Mouse (Mus musculus): Measurements from ENCODE around the gene Ren1.

Ren1 gene

DNA sequence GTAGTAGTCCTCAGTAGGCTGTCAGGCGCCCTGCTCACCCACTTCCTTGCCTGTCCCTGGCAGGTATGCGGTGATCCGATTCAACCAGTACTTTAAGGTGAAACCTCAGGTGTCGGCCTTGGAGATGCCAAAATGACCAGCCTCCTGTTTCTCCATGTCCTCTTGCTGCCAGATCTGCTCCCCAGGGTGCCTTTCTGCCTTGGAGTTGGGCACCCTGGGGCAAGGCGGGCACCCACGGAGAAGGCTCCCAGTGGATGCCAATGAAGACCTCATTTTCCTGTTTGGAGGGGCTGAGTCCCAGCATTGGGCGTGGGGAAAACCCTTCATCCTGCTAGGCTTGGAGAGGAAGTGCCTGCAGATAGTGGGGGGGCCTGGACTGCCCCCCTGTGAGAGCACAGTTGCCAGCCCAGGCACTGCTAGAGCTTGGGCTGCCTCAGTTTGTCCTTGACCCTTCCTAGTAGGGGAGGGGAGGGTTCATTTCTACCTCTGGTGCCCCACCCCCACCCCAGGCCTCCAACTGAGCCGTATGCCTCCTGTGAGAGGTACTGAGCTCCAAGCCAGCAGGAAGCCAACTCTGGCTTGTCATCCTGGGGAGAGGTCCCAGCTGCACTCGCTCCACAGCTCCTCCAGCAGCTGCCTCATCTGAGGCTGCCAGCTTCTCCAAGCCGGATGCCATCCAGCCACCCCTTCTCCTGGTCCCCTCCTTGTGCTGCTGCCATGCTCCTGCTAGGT lies 29.1 kb downstream of the Ren1 start:
- no peak for DNase-seq

DNA sequence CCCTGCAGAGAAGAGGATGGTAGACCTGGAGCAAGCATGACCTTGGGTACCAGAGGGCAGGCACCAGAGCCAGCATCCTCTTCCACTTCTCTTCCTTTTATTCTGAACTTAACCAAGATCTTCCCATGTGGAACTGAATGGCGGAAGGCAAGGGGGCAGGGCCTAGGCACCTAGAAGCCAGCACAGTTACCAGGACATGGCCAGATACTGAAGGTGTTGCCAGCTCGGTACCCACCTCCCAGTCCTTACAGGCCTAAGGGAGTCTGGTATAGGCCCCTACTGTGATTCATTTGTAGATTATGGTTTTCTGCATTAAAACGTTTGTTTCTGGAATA lies 29.6 kb downstream of the Ren1 start:
- DNase-seq, result no peak

DNA sequence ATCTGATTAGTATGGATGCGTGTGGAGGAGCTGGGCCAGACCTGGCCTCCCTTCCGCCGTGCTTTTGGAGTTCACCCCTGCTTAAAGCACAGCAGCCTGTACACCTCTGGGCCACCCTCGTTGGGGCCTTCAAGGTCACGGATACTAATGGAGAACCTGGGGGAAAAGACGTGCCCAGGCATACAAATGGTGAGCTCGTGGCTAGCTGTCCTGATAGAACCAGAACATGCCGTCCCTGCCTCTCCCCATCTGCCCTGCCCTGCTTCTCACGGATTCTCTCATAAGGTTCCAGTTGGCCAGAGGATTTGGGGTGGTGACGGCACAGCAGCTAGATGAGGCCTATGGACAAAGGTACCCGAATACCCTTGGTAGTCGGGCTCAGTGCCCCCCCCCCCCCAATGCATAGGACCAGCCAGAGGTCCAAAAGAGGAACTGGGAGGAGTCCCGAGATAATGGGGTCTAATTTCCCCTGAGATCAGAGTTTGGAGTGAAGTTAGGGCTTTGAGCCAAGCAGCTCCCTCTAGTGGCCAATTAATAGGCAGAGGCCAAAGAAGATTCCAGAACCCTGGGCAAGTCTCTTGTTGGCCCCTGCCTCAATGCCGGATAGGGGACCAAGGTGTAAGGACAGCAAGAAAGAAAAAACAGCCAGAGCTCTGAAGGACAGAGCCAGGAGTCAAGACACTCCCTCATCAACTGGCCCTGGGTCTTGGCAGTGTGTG lies 30.2 kb downstream of the Ren1 start:
- peak; percentile 74 for DNase-seq

DNA sequence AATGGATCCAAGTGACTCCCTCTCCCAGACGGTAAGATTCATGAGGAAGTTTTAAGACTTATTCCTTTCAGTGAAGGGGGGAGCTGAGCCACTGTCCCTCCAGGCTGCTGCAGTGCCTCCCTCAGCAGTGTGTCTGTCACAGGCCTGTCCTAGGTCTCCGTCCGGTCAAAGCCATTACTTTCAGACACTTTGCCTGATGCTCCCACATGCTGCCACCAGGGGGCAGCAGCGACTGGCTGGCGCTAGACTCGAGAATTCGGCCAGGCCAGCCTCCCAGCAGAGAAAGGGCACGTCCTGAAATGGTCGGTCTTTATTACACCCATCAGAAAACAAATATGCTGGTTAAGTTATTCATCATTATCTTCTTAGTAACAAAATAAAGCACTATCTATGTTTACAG lies 31.7 kb downstream of the Ren1 start:
- DNase-seq, result peak; percentile 90

DNA sequence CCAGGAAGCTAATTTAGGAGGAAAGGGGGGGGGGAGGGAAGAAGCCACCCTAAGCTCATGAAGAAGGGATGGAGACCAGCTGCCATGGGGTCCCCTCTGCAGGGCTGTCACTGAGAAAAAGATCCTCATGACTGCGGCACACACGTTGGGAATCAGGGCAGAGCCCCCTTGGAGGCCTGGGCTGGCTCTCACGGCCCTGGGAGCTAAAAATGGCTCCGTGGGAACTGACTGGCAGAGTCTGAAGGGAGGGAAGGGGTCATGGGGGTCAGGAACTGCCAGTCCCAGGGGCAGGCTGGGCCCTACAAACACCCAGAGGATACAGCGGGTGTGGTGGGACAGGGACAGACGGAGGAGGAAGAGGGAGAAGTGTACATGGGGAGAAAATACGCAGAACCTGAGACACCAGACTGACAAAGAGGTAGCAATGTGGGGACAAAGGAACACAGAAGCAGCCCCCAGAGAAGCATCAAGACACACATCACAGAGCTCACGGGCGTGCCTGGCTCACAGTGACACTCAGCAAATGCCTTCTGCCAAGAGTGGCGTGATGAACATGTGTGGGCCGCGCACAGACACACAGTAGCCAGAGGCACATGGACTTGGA lies 32.3 kb downstream of the Ren1 start:
- no peak for DNase-seq

DNA sequence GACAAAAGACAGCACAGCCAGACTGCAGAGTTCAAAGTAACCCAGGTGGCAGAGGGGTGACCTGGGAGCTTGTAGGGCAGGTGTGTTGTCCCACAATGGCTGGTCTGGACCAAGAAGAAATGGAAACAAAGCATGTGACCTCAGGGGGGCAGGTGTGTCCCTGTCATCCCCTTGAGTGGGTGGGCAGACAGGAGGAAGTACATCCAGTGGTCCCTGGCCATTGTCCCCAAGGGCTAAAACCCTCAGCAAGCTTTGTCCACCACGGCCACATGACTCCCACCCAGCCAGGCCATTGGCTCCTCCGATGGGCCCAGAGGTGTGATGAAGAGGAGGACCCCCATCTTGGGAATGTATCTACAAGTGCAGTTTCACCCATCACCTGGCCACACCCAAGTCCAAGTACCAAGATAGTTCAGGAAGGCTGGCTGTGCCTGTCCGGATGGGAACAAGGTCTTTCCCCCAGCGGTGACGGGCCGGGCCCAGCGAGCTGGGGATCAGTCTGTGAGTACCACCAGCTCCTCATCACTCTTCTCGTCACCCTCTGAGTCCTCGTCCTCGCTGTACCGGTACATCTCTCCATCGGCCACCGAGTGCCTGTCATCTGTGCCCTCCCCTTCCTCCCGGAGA lies 33.0 kb downstream of the Ren1 start:
- DNase-seq, result no peak

DNA sequence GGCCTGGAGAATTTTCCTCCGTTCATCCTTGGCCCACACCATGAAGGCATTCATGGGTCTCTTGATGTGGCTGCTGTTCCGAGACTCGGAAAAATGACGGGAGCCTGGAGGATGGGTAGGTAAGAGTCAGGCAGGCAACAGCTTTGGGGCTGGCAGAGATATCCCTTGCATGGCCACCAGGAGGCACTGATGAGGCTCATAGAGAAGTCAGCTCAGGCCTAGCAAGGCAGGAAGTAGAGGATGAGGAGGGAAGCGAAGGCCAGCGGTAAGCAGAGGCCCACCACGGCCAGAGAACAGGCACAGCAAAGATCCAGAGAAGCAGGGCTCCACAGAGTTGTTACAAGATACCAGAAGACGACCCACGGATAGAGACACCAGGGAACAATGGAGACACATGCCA lies 35.2 kb downstream of the Ren1 start:
- DNase-seq, result peak; percentile 85

DNA sequence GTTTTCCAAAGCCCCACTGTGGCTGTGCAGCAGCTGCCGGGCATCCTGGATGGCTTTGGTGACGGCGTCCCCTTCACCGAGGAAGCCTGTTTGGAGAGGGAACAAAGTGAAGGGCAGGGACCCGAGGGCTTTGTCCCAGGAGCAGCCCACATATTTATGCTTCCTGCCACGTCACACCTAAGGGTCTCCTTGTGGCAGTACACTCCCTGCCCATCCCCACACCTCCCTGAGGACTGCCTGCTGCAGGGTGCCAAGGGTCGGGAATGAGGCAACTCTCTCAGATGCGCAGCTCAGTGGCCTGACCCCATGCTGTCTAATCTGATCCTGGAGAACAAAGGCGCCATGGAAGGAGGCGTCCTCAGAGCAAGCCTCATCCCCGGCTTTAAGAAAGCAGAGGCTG lies 35.9 kb downstream of the Ren1 start:
- DNase-seq, result no peak

DNA sequence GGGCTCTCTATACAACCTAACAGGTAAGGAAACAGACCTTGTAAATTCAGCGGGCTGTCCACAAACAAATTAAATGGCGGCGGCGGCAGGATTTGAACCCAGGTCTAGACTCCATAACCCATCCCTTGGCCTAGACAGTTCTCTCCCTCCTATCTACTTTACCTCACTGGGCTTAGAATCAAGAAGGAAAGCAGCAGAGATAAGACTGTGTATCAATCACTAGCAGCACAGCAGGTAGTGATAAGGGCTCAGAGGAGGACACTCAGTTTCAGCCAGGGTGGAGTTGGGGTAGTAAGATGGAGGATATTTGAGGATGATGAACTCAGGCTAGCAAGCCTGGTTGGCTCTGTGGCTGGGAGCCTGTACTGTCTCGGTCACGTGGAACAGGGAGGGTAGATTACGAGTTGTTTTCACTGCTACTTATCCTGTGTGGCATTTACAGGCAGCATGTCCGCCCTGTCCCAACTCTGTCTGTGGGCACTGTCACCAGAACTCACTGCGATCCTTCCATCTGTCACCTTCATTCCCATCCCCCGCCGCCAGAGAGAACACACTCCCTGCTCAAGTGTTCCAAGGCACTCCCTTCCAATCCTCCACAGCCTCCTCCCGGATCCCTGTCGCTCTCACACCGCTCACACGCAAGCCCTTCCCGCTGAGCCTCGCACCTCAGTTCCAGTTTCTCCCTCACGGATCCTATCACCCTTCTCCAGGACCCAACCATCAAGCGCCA lies 37.4 kb downstream of the Ren1 start:
- no peak for DNase-seq

DNA sequence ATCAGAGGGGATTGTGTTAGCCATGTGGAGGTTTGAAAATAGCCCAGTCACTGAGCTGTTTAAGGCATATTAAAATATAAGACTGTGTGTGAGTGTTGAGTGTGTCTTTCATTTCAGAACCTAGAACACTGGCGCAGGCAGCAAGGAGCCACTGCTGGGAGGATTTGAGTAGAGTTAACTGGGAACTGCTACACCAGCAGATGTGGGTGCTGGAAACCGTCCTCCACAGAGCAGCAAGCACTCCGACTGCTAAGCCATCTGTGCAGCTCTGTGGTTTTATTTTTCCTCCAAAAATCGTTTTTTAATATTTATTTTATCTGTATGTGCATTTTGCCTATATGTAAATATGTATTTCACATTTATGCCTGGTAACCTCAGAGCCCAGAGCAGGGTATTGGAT lies 44.4 kb downstream of the Ren1 start:
- no peak for DNase-seq

DNA sequence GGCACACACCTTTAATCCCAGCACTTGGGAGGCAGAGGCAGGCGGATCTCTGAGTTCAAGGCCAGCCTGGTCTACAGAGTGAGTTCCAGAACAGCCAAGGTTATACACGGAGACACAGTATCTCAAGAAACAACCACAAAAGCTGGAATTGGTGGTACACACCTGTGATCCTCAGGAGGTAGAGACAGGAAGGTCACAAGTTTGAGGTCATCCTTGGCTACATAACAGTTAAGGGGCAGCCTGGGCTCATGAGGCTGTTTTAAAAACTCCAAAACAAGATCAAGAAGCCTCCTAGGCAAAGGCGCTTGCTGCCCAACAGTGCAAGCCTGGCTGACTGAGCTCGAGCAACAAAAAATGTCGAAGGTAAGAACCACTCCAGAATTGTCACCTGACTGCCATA lies 46.4 kb downstream of the Ren1 start:
- no peak for DNase-seq

DNA sequence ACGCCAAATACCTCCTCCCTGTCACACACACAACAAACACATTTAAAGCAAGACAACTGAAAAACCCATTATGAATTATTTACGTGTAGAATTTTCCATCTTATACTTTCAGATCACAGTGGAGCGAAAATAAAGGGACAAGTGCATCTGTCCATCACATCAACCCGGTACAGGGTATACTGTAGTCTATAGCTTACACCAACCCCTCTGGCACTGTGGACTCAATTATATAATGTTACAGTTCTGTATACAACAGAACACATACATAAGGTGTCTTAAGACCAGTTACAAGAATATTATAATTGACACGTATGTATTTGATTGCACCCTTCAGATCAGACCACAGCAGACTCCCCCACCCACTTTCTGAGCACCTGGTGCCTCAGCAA lies 46.8 kb downstream of the Ren1 start:
- DNase-seq, result no peak

DNA sequence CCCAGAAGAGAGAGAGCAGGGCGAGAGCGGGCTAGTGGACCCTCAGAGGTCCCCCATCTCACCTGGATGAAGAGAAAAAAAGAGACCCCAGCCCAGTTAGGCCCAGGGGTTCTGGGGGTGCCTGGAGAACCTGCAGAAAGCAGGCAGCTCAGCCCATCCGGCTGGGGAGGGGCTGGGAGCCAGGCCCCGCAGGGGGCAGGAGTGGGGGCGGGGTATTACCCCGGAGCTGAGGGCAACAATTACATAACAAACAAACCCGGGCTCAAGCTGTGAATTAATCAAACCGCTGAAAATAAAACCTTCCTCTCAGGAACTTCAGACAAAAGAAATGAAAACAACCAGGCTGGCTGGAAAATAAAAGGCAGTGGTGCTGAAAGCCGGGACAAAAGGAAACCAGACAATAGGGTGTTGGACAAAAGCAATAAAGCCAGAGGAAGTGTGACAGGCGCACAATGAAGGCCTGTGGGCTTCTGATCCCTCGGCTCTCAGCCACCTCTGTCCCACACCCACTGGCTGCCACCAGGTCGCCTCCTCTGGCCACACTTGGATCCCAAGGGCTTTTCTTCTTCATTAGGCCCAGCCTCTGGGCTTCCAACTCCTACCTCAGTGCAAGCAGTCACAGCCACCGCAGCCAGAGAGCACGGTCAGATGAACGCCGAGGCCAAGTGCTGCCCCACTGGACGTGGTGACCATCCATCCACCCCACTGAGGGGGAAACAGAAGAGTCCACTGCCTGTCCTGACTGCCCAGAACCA lies 47.4 kb downstream of the Ren1 start:
- DNase-seq, result peak; percentile 78

DNA sequence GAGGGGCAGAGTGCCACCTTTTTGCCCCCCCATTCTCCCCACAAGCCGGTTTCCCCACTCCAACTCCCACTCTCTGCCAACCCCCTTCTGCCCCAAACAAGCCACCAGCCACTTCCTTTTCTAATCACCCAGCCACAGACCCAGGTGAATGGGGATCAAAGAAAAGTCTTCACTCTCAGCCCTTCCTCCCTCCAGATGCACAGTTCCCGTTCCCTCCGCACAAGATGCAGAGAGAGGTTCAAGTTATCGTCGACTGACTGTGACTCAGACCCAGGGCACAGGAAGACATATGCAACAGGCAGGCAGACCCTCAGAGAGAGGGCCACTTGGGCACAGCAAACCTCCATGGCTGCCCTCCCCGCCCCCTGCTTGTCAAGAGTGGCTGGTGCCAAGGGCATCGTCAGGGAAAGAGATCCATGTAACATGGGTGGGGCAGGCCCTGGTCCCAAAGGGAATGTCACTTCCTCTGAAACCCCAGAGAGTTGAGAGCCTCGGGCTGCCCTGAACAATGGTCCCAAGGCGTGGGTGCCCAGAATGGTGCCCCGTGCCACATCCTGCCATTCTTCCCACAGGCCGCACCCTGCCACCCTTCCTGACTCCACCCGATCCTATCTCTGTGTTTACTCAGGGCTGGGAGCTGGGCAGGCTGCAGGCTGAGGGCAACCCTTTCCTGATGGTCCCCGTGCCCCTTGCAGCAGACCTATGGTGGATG lies 49.9 kb downstream of the Ren1 start:
- no peak for DNase-seq

DNA sequence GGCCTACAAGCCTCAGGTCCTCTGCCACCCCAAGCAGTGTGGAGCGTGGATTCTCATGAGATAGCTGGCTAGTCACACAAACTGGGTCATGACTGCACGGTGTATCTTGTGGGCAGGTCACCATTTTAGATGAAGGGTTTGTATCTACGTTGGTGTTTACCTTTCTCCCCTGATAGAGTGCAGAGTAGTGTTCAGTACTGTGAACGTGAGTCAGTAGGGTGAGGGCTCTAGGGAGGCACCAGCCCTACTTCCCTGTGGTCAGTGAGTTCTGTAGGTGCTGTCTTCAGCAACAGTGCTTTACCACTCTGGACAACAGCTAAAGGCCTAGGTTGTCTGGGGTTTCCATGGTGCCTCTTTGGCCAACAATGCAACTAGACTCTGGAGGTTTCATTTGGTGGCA lies 53.7 kb downstream of the Ren1 start:
- no peak for DNase-seq

DNA sequence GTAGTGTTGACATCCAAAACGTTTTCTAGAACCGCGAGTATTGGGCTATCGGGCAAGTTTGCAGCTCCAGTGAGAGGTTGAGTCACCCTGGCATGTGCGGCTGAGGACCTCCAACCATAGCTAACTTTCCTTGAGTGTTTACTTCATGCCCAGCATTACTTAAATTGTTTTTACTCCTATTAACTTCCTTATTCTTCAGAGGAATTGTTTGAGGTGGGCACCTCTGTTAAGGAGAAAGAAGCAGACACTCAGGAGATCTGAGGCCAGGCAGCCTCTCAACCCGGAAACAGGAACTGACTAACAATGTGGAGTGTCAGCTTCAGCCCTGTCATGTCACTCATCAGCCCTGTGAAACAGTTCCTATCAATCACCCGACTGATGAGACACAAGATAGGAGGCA lies 56.3 kb downstream of the Ren1 start:
- DNase-seq, result no peak

DNA sequence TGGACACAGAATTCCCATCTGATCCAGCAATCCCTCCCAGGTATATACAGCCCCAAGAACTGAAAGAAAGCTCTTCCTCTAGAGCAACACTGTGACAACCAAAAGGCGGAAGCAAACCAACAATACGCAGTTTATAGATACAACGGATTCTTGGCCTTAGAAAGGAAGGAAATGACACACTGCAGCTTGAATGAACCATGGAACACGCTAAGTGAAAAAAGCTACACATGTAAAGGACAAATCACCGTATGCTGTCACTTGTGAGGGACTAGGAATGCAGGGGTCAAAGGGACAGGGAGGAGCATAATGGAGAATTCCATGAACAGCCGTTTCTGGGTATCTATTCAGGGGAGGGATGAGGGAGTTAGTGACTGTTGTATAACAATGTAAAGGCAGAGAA lies 57.1 kb downstream of the Ren1 start:
- peak; percentile 44 for DNase-seq

DNA sequence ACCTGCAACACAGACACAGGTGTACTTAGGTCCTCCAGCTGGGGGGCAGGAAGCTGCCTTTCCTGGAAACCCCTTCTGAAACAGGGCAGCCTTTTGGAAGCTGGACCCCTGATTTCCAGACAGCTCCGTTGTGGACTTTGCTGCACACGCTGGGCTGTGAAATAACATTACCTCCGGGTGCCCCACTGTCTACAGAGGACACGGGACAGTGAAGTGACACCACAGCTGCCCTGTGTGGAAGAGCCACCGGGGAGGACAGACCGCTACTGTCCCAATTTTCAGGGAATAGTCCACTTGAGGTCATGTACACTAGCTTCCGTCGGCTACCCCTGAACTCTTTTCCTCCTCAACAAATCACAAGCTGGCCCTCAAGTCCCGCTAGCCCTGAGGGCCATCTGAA lies 58.0 kb downstream of the Ren1 start:
- no peak for DNase-seq

DNA sequence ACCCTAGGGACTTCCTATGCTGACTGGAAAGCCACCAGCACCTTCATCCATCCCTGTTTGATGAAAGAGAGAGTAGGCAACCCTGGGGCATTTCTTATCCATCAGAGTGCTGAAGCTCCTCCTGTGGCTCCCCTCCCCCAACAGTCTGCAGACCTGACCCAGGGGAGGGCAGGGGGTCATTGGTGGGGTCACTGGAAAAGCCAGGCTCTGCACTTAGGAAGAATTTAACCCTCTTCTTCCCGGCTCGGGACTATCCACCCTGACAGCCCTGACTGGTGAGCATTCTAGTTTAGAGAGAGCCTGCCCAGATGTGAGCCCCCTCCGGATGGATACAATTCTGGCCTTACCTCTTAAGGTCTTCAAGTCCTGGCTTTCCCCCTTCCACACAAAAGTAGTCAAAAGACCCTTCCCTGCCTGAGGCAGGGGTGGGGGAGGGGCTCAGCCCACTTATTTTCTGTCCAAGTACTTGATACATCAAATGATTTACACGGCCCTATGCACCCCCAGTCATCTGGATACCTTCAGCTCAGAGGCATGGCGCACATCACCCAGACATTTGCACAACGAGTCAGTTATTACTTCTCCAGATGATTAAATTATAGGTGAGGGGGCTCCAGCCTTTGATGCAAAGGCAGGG lies 58.7 kb downstream of the Ren1 start:
- peak; percentile 86 for DNase-seq

DNA sequence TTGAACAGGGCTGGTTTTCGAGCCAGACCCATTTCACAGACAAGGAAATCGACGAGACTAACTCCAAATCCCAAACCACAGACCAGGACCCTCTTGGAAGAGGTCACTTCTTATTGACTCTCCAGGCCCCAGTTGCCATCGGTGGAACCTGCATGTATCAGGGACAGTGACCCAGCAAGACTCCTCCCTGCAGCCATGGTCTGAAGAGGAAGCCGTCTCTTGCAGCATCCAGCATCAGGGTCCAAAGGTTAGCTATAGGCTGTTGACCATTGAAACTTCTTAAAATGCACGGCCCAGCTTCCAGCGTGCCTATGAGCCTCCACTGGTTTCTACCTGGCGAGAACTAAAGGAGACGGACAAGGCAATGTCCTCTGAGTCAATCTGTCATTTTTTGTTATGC lies 59.5 kb downstream of the Ren1 start:
- DNase-seq, result no peak
